Mouse (Mus musculus): Measurements from ENCODE around the gene Esr2.
"Not testable (repeated sequence)": the region's sequence is repeated elsewhere in the genome, so short reads cannot be mapped to it uniquely, and the experiment has no call there.

The Esr2 gene

GRCm38 (mm10) chr12:76177000-76177863, at the start of gene Esr2:
Esr2 (minus strand) TSS chr12:76177259.
- no peak for DNase-seq

GRCm38 (mm10) chr12:76222104-76222503, 45.0 kb upstream of the Esr2 start:
- not testable (repeated sequence) for DNase-seq

- DNase-seq: no peak
Measured at GRCm38 (mm10) chr12:76216716-76217115, 39.7 kb upstream of the Esr2 start.

- no peak for DNase-seq
Measured at GRCm38 (mm10) chr12:76215121-76215520, 38.1 kb upstream of the Esr2 start.

- DNase-seq: no peak
Measured at GRCm38 (mm10) chr12:76209429-76209974, 32.4 kb upstream of the Esr2 start.

GRCm38 (mm10) chr12:76200326-76200725, 23.3 kb upstream of the Esr2 start:
- DNase-seq: no peak

GRCm38 (mm10) chr12:76197071-76197470, 20.0 kb upstream of the Esr2 start:
- DNase-seq: no peak

- DNase-seq: peak; percentile 68
Measured at GRCm38 (mm10) chr12:76196709-76197054, 19.6 kb upstream of the Esr2 start.

- peak; percentile 48 for DNase-seq
Measured at GRCm38 (mm10) chr12:76195912-76196708, 19.1 kb upstream of the Esr2 start.

- no peak for DNase-seq
Measured at GRCm38 (mm10) chr12:76194526-76194925, 17.5 kb upstream of the Esr2 start.

GRCm38 (mm10) chr12:76190940-76191339, 13.9 kb upstream of the Esr2 start:
- DNase-seq: peak; percentile 7

GRCm38 (mm10) chr12:76187849-76188248, 10.8 kb upstream of the Esr2 start:
- peak; percentile 38 for DNase-seq

GRCm38 (mm10) chr12:76186473-76186872, 9.4 kb upstream of the Esr2 start:
- DNase-seq: no peak

GRCm38 (mm10) chr12:76185167-76185816, 8.2 kb upstream of the Esr2 start:
- no peak for DNase-seq

GRCm38 (mm10) chr12:76184271-76184670, 7.2 kb upstream of the Esr2 start:
- no peak for DNase-seq

GRCm38 (mm10) chr12:76182831-76183230, 5.8 kb upstream of the Esr2 start:
- no peak for DNase-seq

GRCm38 (mm10) chr12:76181471-76181870, 4.4 kb upstream of the Esr2 start:
- DNase-seq: no peak

- no peak for DNase-seq
Measured at GRCm38 (mm10) chr12:76180442-76180841, 3.4 kb upstream of the Esr2 start.

GRCm38 (mm10) chr12:76179527-76179926, 2.5 kb upstream of the Esr2 start:
- DNase-seq: no peak

GRCm38 (mm10) chr12:76179051-76179450, 2.0 kb upstream of the Esr2 start:
- DNase-seq: no peak

- peak; percentile 23 for DNase-seq
Measured at GRCm38 (mm10) chr12:76177864-76178518, 932 bp upstream of the Esr2 start.

- no peak for DNase-seq
Measured at GRCm38 (mm10) chr12:76165641-76166040, 11.4 kb downstream of the Esr2 start.

- DNase-seq: not testable (repeated sequence)
Measured at GRCm38 (mm10) chr12:76152389-76152788, 24.7 kb downstream of the Esr2 start.
